Mouse (Mus musculus): ENCODE measurements around the gene Cd86. TPM values are rescaled to one million over a fixed set of nuclear protein-coding genes. Genes with fewer than 3 reads are reported as not detected.

Gene Cd86
- total RNA-seq, 1 experiment from 2014 or later = 3.6 TPM

- ATAC-seq (replicated peaks; ENCODE audit: low read depth, poor library complexity, severe bottlenecking) = no peak
These were observed 43.6 kb downstream of the Cd86 start for GRCm38 (mm10) chr16:36622320-36622719.

DNA sequence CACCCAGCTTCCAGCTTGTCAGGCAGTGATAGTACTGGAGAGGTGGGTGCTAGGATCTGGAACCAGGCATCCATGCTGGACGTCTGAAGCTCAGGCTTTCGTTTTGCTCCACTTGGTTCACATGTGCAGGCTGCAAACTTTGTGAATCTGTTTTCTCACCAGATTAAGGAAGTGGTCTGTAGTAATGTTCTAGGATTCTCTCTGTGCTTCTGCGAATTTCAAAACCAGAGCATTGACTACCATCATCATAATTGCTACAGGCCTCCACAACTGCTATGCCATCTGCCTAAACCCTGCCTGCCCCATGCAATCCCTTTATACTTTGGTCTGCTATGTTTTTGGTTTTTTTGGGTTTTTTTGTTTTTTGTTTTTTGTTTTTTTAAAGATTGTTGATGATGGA is 44.8 kb downstream of the Cd86 start:
- ATAC-seq (replicated peaks; ENCODE audit: low read depth, poor library complexity, severe bottlenecking) = no peak

DNA sequence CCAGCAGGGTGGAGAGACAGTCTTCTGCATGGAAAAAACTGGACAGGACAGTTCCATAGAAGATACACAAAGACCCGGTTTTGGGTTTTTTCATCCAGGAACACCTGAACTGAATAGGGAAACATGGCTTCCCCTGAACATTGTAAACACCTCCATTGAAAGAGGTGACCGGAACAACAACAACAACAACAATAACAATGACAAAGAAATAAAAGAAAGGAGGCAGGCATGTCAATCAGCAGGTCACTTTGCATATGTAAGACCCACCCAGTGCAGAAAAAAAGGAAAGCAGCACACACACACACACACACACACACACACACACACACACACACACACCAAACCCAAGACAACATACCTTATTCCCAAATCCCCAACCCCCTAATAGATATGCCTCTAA is 52.2 kb downstream of the Cd86 start:
- ATAC-seq (replicated peaks; ENCODE audit: low read depth, poor library complexity, severe bottlenecking) = no peak

DNA sequence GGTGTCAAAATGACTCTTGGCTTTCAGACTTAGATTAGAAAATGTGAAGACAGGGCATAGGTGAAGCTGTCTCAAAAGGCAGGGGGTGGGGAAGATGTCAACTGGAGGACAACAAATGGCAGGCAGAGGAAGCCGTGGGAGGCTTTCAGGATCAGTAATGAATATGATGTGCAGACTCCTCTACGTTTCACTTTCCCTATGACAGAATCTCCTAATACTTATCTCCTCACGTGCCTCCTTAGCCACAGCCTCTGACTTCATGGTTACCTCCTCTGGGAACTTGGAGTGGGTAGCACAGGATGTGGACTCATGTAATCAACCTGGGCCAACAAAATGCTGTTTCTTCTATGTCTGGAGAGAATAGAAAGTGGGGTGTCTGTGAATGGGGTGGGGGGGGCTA is 63.2 kb downstream of the Cd86 start:
- no peak for ATAC-seq (replicated peaks; ENCODE audit: low read depth, poor library complexity, severe bottlenecking)

- peak; percentile 91 for ATAC-seq (replicated peaks; ENCODE audit: low read depth, poor library complexity, severe bottlenecking)
These were observed 67.6 kb downstream of the Cd86 start for GRCm38 (mm10) chr16:36598265-36598664.

GRCm38 (mm10) chr16:36596671-36597410 is 69.0 kb downstream of the Cd86 start:
- ATAC-seq (replicated peaks; ENCODE audit: low read depth, poor library complexity, severe bottlenecking) = no peak

- ATAC-seq (replicated peaks; ENCODE audit: low read depth, poor library complexity, severe bottlenecking) = peak; percentile 48
These were observed 76.0 kb downstream of the Cd86 start for GRCm38 (mm10) chr16:36589898-36590297.

- ATAC-seq (replicated peaks; ENCODE audit: low read depth, poor library complexity, severe bottlenecking) = peak; percentile 97
These were observed 77.9 kb downstream of the Cd86 start for GRCm38 (mm10) chr16:36587971-36588370.

GRCm38 (mm10) chr16:36582073-36582472 is 83.8 kb downstream of the Cd86 start:
- no peak for ATAC-seq (replicated peaks; ENCODE audit: low read depth, poor library complexity, severe bottlenecking)

- no peak for ATAC-seq (replicated peaks; ENCODE audit: low read depth, poor library complexity, severe bottlenecking)
These were observed 93.9 kb downstream of the Cd86 start for GRCm38 (mm10) chr16:36571942-36572341.

GRCm38 (mm10) chr16:36561386-36562338 is 104.2 kb downstream of the Cd86 start, which contains the start of gene Casr:
Gene Casr (minus strand): TSS chr16:36562141.
- ATAC-seq (replicated peaks; ENCODE audit: low read depth, poor library complexity, severe bottlenecking) = no peak

DNA sequence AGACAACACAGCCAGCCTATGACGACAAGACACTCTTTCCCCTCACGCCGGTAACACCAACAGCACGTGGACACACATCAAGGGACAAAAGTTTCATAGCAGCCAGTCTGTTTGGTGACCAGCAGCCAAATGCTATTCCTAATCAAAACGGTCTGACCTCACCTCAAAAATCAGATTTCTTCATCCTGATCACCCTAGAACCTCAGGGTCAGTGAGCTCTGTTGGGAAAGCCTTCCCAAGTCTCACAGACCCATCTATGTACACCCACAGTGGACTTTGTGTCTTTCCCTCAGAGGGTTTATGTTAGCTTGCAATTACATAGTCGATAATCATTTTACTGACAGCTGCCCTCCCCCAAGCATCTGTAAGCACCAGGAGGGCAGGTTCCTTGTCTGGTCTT is 106.3 kb downstream of the Cd86 start:
- ATAC-seq (replicated peaks; ENCODE audit: low read depth, poor library complexity, severe bottlenecking) = no peak

GRCm38 (mm10) chr16:36555672-36556165 is 110.2 kb downstream of the Cd86 start:
- ATAC-seq (replicated peaks; ENCODE audit: low read depth, poor library complexity, severe bottlenecking) = no peak

Other genes starting within 250 kb of the Cd86 start
- not detected in 2 replicates for gene Stfa3, start 210.7 kb downstream of the Cd86 start, total RNA-seq (2017)
- not detected in 2 replicates for gene Casr, start 103.9 kb downstream of the Cd86 start, total RNA-seq (2017)
- 0.44 TPM in 1 of 2 replicates, not detected in the other for gene Ildr1, start 27.9 kb upstream of the Cd86 start, total RNA-seq (2017)
- gene Slc15a2, start 118.9 kb upstream of the Cd86 start, total RNA-seq (2017) = 31.8 and 33.6 TPM in 2 replicates
- 32.1 and 47.8 TPM in 2 replicates for gene Iqcb1, start 162.3 kb upstream of the Cd86 start, total RNA-seq (2017)
- gene Eaf2, start 208.9 kb upstream of the Cd86 start, total RNA-seq (2017) = not detected in 2 replicates
- gene Golgb1, start 209.1 kb upstream of the Cd86 start, total RNA-seq (2017) = 44.5 and 58.3 TPM in 2 replicates

Measured in common myeloid progenitor, adult 5-6 weeks (primary cell).